In the genomic region with DNA sequence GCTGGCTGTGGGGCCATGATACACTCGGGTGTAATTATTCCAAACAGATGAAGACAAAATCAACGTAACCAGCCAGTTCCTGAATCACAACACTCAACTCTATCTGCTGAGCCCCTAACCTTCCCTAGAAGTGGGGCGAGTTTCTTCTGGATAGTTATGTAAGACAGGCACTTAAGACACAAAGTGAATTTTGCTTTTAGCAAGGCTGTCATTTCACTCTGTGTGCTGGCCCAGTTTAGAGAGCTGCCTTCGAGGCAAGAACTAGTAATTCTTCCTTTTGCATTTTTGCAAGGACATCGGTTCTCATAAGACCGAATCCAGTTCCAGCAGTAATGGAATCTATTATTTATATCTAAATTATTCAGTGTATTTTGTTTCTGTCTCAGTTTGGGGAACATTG, we compare ENCODE assay signal across 18 mouse cellular contexts.
"Had no signal": no experiment of that assay in that cellular context is flagged by ENCODE, and none has a peak within 500 bp of the region (broad histone marks: within the 10 kb centered on the region; RNA-seq: fewer than 3 reads in every experiment).

No protein-coding gene starts in this region.

- DNase-seq: gastrocnemius, adult 2 months; gastrocnemius, postnatal 10 days; gastrocnemius, postnatal 25 days; heart, adult 18-20 months; heart, postnatal 10 days; heart, postnatal 4 days; kidney, adult 18-20 months; kidney, adult 8-10 months; kidney, postnatal 10 days; kidney, postnatal 25 days; kidney, postnatal 4 days; layer of hippocampus, postnatal 36 days; left cerebral cortex, postnatal 4 days had no signal

- ATAC-seq: hindbrain, embryonic 16.5 days; inflammation-experienced regulatory T-cells, adult 6 months; intestine, embryonic 15.5 days; intestine, postnatal 0 days; liver, embryonic 12.5 days had no signal
